Comparison of ENCODE assay signal across 9 mouse cellular contexts in genomic region chr3:69908074-69908473, GRCm38 (mm10). TPM values are rescaled to one million over a fixed set of nuclear protein-coding genes. Genes with fewer than 3 reads are reported as not detected.
DNase-seq lines count a peak whose midpoint lies in the region; ATAC-seq and TF ChIP-seq lines count a peak whose summit lies in the region.
"Had no signal": no experiment of that assay in that cellular context is flagged by ENCODE, and none has a peak within 500 bp of the region (broad histone marks: within the 10 kb centered on the region; RNA-seq: fewer than 3 reads in every experiment).

No protein-coding gene starts in this region.

- H3K9ac ChIP-seq in liver, embryonic 14.5 days (replicated peaks), result no peak overlapping the region

- DNase-seq in liver, embryonic 14.5 days (ENCODE audit: low read depth in 3 of 3, low spot score in 3 of 3), result peak in 1 of 3 experiments; percentile 5
- no peak for DNase-seq in liver
- peak; percentile 45 for DNase-seq in ZHBTc4 (ENCODE audit: low read depth, low spot score)
- peak; percentile 87 for DNase-seq in retina, embryonic 14.5 days (ENCODE audit: low spot score)
- no peak for DNase-seq in left cerebral cortex, adult 11 months (ENCODE audit: low spot score)
- DNase-seq in gastrocnemius, adult 18-20 months (ENCODE audit: low spot score), result no peak
- DNase-seq in right cerebral cortex, postnatal 36 days (ENCODE audit: low spot score in 2 of 2), result no peak

- TF ChIP-seq EP300 in liver, embryonic 14.5 days (IDR thresholded peaks at IDR 0.05; ENCODE audit: low read depth), result no peak

- no peak overlapping the region for H3K4me3 ChIP-seq in liver, embryonic 14.5 days (ENCODE audit: insufficient read depth in 1 of 2, low read depth in 2 of 2, low read length in 2 of 2)

- H3K4me1 ChIP-seq in liver, embryonic 14.5 days (replicated peaks; ENCODE audit: control insufficient read depth in 2 of 2, insufficient read depth in 2 of 2, low read length in 1 of 2), result no peaks in the 10 kb centered on the region

- no peaks in the 10 kb centered on the region for H3K27me3 ChIP-seq in liver, embryonic 14.5 days (ENCODE audit: control insufficient read depth, insufficient read depth, low read length)

- no peaks in the 10 kb centered on the region for H3K36me3 ChIP-seq in liver, embryonic 14.5 days (replicated peaks; ENCODE audit: control insufficient read depth, insufficient read depth, low read depth)

- ATAC-seq in liver, embryonic 14.5 days (ENCODE audit: insufficient read depth), result no peak
- peak; percentile 75 for ATAC-seq in granulocyte monocyte progenitor cell, adult 5-6 weeks (replicated peaks; ENCODE audit: poor library complexity, severe bottlenecking)

- H3K4me2 ChIP-seq in liver, embryonic 14.5 days (ENCODE audit: low read depth), result no peak overlapping the region

- H3K27ac ChIP-seq in liver, embryonic 14.5 days, result no peak overlapping the region

- peak; percentile 38; the same call in 1 of the 2 replicates for TF ChIP-seq CTCF in liver, embryonic 14.5 days (IDR thresholded peaks at IDR 0.05; ENCODE audit: low read depth)

- no peaks in the 10 kb centered on the region for H3K9me3 ChIP-seq in liver, embryonic 14.5 days (ENCODE audit: control insufficient read depth, low read length)

- 45% methylated on average over 4 of the region's 4 CpGs for WGBS in liver, embryonic 14.5 days (ENCODE audit: insufficient replicate concordance)

RNA-seq across cellular contexts. Expression of gene Sptssb, which starts 48.3 kb away (rescaled TPM):
- 0.16 and 0.31 TPM in 2 replicates for polyA plus RNA-seq in liver, embryonic 14.5 days (2012; rRNA removed)
- polyA plus RNA-seq in liver, embryonic 14.5 days (2014; fragmentation: Nextera tagmentation; extraction: Ambion mirVana), result 0.35 and 0.51 TPM in 2 replicates
- not detected in 2 replicates for total RNA-seq in granulocyte monocyte progenitor cell, adult 5-6 weeks (2014; fragmentation: Nextera tagmentation)
- total RNA-seq in granulocyte monocyte progenitor cell, adult 5-6 weeks (2017), result not detected in 2 replicates
- total RNA-seq in gastrocnemius, adult 18-20 months (2021), result not detected
- polyA plus RNA-seq: spleen, adult 2 months had no signal

Comparison
In these comparisons a context has a peak if more than half of its experiments do, and no peak if none do; other contexts are left out.
1. DNase-seq: peak in ZHBTc4 (single experiment) and retina, embryonic 14.5 days (single experiment); none in liver (single experiment), left cerebral cortex, adult 11 months (single experiment), gastrocnemius, adult 18-20 months (single experiment) and right cerebral cortex, postnatal 36 days (0 of 2).